Mouse (Mus musculus) megakaryocyte, adult 5-6 weeks (primary cell): ENCODE results near the gene Nrde2. TPM values are rescaled to one million over a fixed set of nuclear protein-coding genes. Genes with fewer than 3 reads are reported as not detected.

ENCODE experiments used
- total RNA-seq, 2 experiments: library from RNA; stranded (forward) in 1 of 2; stranded (reverse) in 1 of 2; fragments of 153-499, 151-499 nt in 1 of 2; fragments of 221-1000, 200-1000 nt in 1 of 2; gene quantifications; 2 replicates each; pipeline versions ENCODE4 v1.2.3 to v1.2.4; 2015 to 2017

Gene Nrde2
- total RNA-seq, 2 experiments from 2014 or later: 3.3 to 25.9 TPM

Other genes starting within 250 kb of the Nrde2 start
- 0.16 and 0.23 TPM in 2 replicates for gene Kcnk13, start 195.2 kb downstream of the Nrde2 start, total RNA-seq (2015)
- 0.16 and 0.40 TPM in 2 replicates for gene Kcnk13, start 195.2 kb downstream of the Nrde2 start, total RNA-seq (2017)
- 151 and 157 TPM in 2 replicates for gene Psmc1, start 49.5 kb downstream of the Nrde2 start, total RNA-seq (2015)
- gene Psmc1, start 49.5 kb downstream of the Nrde2 start, total RNA-seq (2017): 154 and 189 TPM in 2 replicates
- gene Calm1, start 39.8 kb upstream of the Nrde2 start, total RNA-seq (2015): 717 and 805 TPM in 2 replicates
- gene Calm1, start 39.8 kb upstream of the Nrde2 start, total RNA-seq (2017): 1,003 and 1,237 TPM in 2 replicates